Mouse (Mus musculus) cerebellum, adult 2 months (tissue): ENCODE measurements around the gene Heg1. TPM values are rescaled to one million over a fixed set of nuclear protein-coding genes. Genes with fewer than 3 reads are reported as not detected.

Experiments
- DNase-seq, 2 experiments: peaks; one replicate each; pipeline ENCODE4 v3.0.0; 2021
- H3K27ac ChIP-seq: fragments of 200-500 bp; 2 replicates; pipeline ENCODE4 v1.5.1; 2012; ENCODE audit warnings: low read length, control low read depth, inconsistent platforms; ENCODE audit not compliant: insufficient read depth
- H3K27me3 ChIP-seq: fragments of 200-500 bp; 2 replicates; pipeline ENCODE4 v1.6.1; 2012; ENCODE audit warnings: inconsistent platforms, mild to moderate bottlenecking, low read length, moderate library complexity; ENCODE audit not compliant: control insufficient read depth, insufficient read depth
- H3K4me1 ChIP-seq: fragments of 200-500 bp; 2 replicates; pipeline ENCODE4 v1.6.1; 2011; ENCODE audit warnings: low read length; ENCODE audit not compliant: control insufficient read depth, insufficient read depth
- H3K4me3 ChIP-seq: fragments of 200-500 bp; replicated peaks from 2 replicates; pipeline ENCODE3; 2011; ENCODE audit warnings: mild to moderate bottlenecking, low read depth, low read length, control low read depth; ENCODE audit not compliant: insufficient read depth
- CTCF ChIP-seq: fragments of 200-500 bp; IDR thresholded peaks from 2 replicates; pipeline ENCODE4 v1.5.1; 2011; ENCODE audit warnings: low read depth, mild to moderate bottlenecking, control low read depth, low read length, moderate library complexity, borderline replicate concordance; ENCODE audit not compliant: insufficient read depth
- POLR2A ChIP-seq: fragments of 200-500 bp; IDR thresholded peaks from 2 replicates; pipeline ENCODE4 v1.6.1; 2011; ENCODE audit warnings: low read length, control low read depth, borderline replicate concordance; ENCODE audit not compliant: insufficient read depth
- WGBS: fragments of 180-500 bp; shearing (Covaris S2); methylation state at CpG from one replicate; pipeline ENCODE4 v1.1.7; 2018; 5-methylcytosine and 5-hydroxymethylcytosine counted together
- polyA plus RNA-seq: library from polyadenylated mRNA; depleted of rRNA; stranded (reverse); fragments of >200 nt; gene quantifications from 2 replicates; pipeline ENCODE4 v1.2.3, GENCODE M21; 2012

Gene Heg1
- polyA plus RNA-seq, 1 experiment: 21.9 TPM

- Histone ChIP-seq H3K27ac (no peak overlapping the region), H3K4me1 (peaks cover 17% of the 10 kb centered on the region; the same call in 1 of the 2 replicates), H3K4me3 (no peak overlapping the region), H3K27me3 (no peaks in the 10 kb centered on the region)
- peak; percentile 72 to 73 for DNase-seq
- WGBS: 46% methylated on average over 7 of the region's 7 CpGs
- TF ChIP-seq POLR2A: no peak
- TF ChIP-seq CTCF: peak; percentile 86
Measured at GRCm38 (mm10) chr16:33744622-33745419, 60.7 kb downstream of the Heg1 start.

- DNase-seq: no peak
- Histone ChIP-seq H3K27me3 (no peaks in the 10 kb centered on the region), H3K4me3 (no peak overlapping the region), H3K27ac (no peak overlapping the region), H3K4me1 (peaks cover 13% of the 10 kb centered on the region; the same call in 1 of the 2 replicates)
- 84% methylated on average over 7 of the region's 7 CpGs for WGBS
- TF ChIP-seq CTCF: no peak
- TF ChIP-seq POLR2A: no peak
Measured at GRCm38 (mm10) chr16:33745457-33745856, 61.3 kb downstream of the Heg1 start.

GRCm38 (mm10) chr16:33746074-33746676 lies 62.0 kb downstream of the Heg1 start:
- TF ChIP-seq CTCF: no peak
- Histone ChIP-seq H3K27me3 (no peaks in the 10 kb centered on the region), H3K4me3 (no peak overlapping the region), H3K4me1 (peaks cover 11% of the 10 kb centered on the region; the same call in 1 of the 2 replicates), H3K27ac (no peak overlapping the region)
- peak; percentile 81 to 85 for DNase-seq
- 13% methylated on average over 10 of the region's 10 CpGs for WGBS

DNA sequence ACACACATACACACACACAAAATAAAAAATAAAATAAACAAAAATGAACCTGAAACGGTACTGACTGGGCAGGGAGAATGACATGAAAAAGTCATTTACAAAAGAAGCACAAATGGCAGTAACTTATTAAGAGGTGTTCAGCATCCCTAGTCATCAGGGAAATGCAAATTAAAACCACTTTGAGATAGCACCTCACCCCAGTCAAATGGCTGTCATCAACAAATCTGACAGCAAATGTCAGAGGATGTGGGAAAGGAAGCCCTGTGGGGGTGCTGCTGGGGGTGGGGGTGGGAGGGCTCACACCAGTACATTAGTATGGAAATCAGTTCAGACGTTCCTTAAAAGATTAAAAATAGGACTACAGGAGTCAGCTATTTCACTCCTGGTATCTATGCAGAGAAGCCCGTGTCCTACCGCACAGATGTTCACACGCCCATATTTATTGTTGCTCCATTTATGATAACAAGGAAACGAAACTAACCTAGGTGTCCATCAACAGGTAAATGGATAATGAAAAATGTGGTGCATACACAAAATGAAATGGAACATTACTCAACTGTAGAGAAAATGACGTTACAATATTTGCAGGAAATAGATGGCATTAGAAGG lies 63.3 kb downstream of the Heg1 start:
- Histone ChIP-seq H3K27me3 (no peaks in the 10 kb centered on the region), H3K4me1 (peaks cover 4% of the 10 kb centered on the region; the same call in 1 of the 2 replicates), H3K27ac (no peak overlapping the region), H3K4me3 (no peak overlapping the region)
- 88% methylated on average over 7 of the region's 7 CpGs for WGBS
- TF ChIP-seq POLR2A (no peak), CTCF (no peak)
- DNase-seq: no peak

GRCm38 (mm10) chr16:33747994-33748393 lies 63.8 kb downstream of the Heg1 start:
- no peak overlapping the region for H3K27ac ChIP-seq
- no peaks in the 10 kb centered on the region for H3K27me3 ChIP-seq
- H3K4me1 ChIP-seq: peaks cover 4% of the 10 kb centered on the region; the same call in 1 of the 2 replicates
- H3K4me3 ChIP-seq: no peak overlapping the region
- no peak for TF ChIP-seq POLR2A
- TF ChIP-seq CTCF: no peak
- 97% methylated on average over 2 of the region's 2 CpGs for WGBS
- DNase-seq: no peak

DNA sequence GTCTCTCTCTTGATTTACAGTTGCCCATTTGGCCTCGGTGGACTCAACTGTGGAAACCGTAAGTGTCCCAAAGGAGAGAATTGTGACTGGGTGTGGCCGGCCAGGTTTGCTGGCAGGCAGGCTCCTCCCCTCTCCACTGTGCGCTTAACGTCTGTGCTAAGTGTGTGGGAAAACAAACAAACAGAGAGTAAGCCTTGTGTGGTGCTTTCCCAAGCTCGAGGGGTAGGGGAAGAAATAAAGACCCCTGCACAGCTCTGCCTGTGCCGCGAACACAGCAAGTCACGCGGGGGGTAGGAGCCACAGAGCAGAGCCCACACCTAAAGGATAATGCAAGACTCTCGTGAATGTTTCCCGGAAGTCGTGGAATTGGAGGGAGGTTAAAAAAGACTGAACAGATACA lies 67.0 kb downstream of the Heg1 start:
- TF ChIP-seq POLR2A (no peak), CTCF (no peak)
- Histone ChIP-seq H3K27ac (no peak overlapping the region), H3K4me1 (peaks cover 4% of the 10 kb centered on the region), H3K27me3 (no peaks in the 10 kb centered on the region), H3K4me3 (no peak overlapping the region)
- DNase-seq: no peak
- 74% methylated on average over 13 of the region's 13 CpGs for WGBS

DNA sequence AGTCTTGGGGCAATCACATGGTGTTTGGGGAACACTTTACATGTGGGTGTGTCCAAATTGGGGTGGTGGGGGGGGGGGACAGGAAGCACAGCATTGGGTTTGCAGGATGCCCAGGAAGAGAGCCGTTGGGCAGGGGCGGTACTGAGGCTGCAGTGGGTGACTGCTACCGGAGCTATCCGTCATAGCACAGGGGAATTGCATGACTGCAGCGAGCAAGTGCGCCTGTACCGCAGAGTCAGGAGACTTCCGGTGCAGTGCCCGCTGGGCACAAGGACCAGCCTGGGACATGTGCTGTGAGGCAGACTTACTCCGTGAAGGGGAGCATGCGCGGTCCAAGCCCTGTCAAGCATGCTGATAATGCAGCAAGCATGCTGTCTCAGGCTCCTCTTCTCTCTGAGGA lies 67.4 kb downstream of the Heg1 start:
- Histone ChIP-seq H3K4me3 (no peak overlapping the region), H3K4me1 (peaks cover 8% of the 10 kb centered on the region), H3K27ac (no peak overlapping the region), H3K27me3 (no peaks in the 10 kb centered on the region)
- no peak for TF ChIP-seq CTCF
- TF ChIP-seq POLR2A: no peak
- DNase-seq: no peak
- 81% methylated on average over 12 of the region's 12 CpGs for WGBS

DNA sequence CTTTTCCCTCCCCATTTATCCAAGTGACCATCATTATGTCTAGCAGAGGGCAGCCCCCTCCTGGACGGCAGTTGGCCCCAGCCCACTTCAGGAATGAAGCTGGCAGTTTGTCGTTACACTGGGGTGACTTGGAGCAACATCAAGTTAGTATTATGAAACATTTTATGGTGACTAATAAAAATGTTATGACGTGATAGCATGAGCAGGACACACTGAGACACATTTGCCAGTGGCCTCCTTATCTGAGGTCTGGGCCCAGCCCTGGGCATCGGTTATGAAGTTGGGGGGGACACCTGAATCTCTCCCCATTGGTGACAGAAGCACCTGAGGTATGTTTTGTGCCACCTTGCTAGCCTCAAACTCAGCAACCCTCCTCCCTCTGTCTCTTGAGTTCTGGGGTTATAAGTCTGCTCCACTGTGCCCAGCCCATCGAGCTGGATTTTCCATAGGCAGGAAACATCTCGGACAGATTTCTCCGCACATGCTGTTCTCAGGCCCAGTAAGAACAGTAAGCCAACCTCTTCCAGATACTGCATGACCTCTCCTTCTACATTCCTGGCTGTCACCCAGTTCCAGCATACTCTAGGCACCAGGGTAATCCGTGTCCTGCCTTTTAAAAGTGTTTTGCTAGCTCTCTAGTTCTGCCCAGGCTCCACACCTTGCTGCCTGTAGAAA lies 68.9 kb downstream of the Heg1 start:
- WGBS: 48% methylated on average over 8 of the region's 8 CpGs
- Histone ChIP-seq H3K27me3 (no peaks in the 10 kb centered on the region), H3K27ac (no peak overlapping the region), H3K4me1 (peaks cover 8% of the 10 kb centered on the region), H3K4me3 (no peak overlapping the region)
- no peak for TF ChIP-seq CTCF
- TF ChIP-seq POLR2A: no peak
- DNase-seq: no peak
